Mouse (Mus musculus) midbrain, embryonic 14.5 days (tissue): ENCODE results near the gene Apol7b. TPM values are rescaled to one million over a fixed set of nuclear protein-coding genes. Genes with fewer than 3 reads are reported as not detected.
"Not testable (repeated sequence)": the region's sequence is repeated elsewhere in the genome, so short reads cannot be mapped to it uniquely, and the experiment has no call there.

ENCODE experiments used
- ATAC-seq: fragments of 200-750 bp; cut with Nextera tagmentation; 2 replicates; pipeline ENCODE4 v1.8.0; 2017; ENCODE audit warnings: moderate number of reproducible peaks, moderate library complexity; ENCODE audit not compliant: low FRiP score, low TSS enrichment
- DNase-seq: peaks from one replicate; pipeline ENCODE4 v3.0.0-alpha.2; 2015
- H3K27ac ChIP-seq: fragments of 300-500 bp; sonication (generic); replicated peaks from 2 replicates; pipeline ENCODE4 v1.5.1; 2014; ENCODE audit warnings: mild to moderate bottlenecking, low read depth, low read length, moderate library complexity
- H3K27me3 ChIP-seq: fragments of 300-500 bp; sonication (generic); 2 replicates; pipeline ENCODE4 v1.6.1; 2014; ENCODE audit warnings: low read length, control low read depth, mixed read lengths; ENCODE audit not compliant: control insufficient read depth, insufficient read depth
- H3K36me3 ChIP-seq: fragments of 300-500 bp; sonication (generic); 2 replicates; pipeline ENCODE4 v1.6.1; 2014; ENCODE audit warnings: low read length, control low read depth; ENCODE audit not compliant: control insufficient read depth, insufficient read depth
- H3K4me1 ChIP-seq: fragments of 300-500 bp; sonication (generic); 2 replicates; pipeline ENCODE4 v1.6.1; 2014; ENCODE audit warnings: mild to moderate bottlenecking, antibody characterized with exemption, low read length, control low read depth; ENCODE audit not compliant: control insufficient read depth, insufficient read depth
- H3K4me2 ChIP-seq: fragments of 300-500 bp; sonication (generic); 2 replicates; pipeline ENCODE4 v1.6.1; 2014; ENCODE audit warnings: mild to moderate bottlenecking, low read length, moderate library complexity
- H3K4me3 ChIP-seq: fragments of 300-500 bp; sonication (generic); replicated peaks from 2 replicates; pipeline ENCODE4 v1.5.1; 2014; ENCODE audit warnings: low read depth, low read length
- H3K9ac ChIP-seq: fragments of 300-500 bp; sonication (generic); replicated peaks from 2 replicates; pipeline ENCODE4 v1.6.1; 2014; ENCODE audit warnings: mild to moderate bottlenecking, low read length, moderate library complexity
- H3K9me3 ChIP-seq: fragments of 300-500 bp; sonication (generic); 2 replicates; pipeline ENCODE4 v1.6.1; 2016; ENCODE audit warnings: low read length, control low read depth, mixed read lengths; ENCODE audit not compliant: control insufficient read depth
- WGBS: fragments of 180-500 bp; shearing (Covaris S2); extraction: QIAGEN DNeasy Blood & Tissue Kit; methylation state at CpG from one replicate; pipeline ENCODE4 v1.1.7; 2014; 5-methylcytosine and 5-hydroxymethylcytosine counted together
- polyA plus RNA-seq: library from polyadenylated mRNA; unstranded; fragments of >200 nt; fragmentation: Nextera tagmentation; extraction: Ambion mirVana; gene quantifications from 2 replicates; pipeline ENCODE4 v1.2.1, GENCODE M21; 2014

Apol7b gene
- not detected in 2 replicates for polyA plus RNA-seq

- 91% methylated on average over 2 of the region's 2 CpGs for WGBS
- DNase-seq, H3K27ac ChIP-seq, ATAC-seq, H3K9me3 ChIP-seq, H3K27me3 ChIP-seq, H3K36me3 ChIP-seq, H3K4me2 ChIP-seq, H3K9ac ChIP-seq, H3K4me3 ChIP-seq, H3K4me1 ChIP-seq: not testable (repeated sequence)
Measured at GRCm38 (mm10) chr15:77447392-77447791, at the start of gene Apol7b. Gene Apol7b (minus strand): TSS chr15:77447492.

DNA sequence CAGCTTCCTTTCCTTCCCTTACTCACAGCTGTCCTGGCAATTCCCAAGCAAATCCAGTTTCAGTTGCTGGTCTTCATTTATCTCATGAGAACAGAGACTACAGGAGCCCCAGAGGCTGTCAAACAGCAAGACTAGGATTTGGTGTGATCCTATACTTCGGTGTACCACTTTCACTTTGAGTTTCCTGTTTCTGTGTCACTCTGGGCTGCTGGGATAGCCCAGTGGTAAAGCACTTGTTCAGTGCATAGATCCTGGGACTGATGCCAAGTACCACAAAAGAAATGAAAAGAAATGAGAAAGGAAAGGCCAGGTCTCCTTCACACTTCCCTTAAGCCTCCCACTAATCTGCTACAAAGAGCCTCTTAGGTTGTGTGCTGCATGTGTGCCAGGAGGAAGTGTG, 47.4 kb upstream of the Apol7b start:
- 64% methylated on average over 1 of the region's 1 CpGs for WGBS
- not testable (repeated sequence) for H3K27me3 ChIP-seq, H3K4me3 ChIP-seq, H3K27ac ChIP-seq, H3K4me1 ChIP-seq, H3K4me2 ChIP-seq, ATAC-seq, DNase-seq, H3K9ac ChIP-seq, H3K9me3 ChIP-seq, H3K36me3 ChIP-seq

- H3K27ac ChIP-seq, H3K9ac ChIP-seq, H3K36me3 ChIP-seq, DNase-seq, H3K4me1 ChIP-seq, H3K27me3 ChIP-seq, ATAC-seq, H3K4me2 ChIP-seq, H3K9me3 ChIP-seq, H3K4me3 ChIP-seq: not testable (repeated sequence)
- WGBS, result no CpG with 5 or more reads among the region's 1 CpGs
Measured at GRCm38 (mm10) chr15:77493181-77493580, 45.9 kb upstream of the Apol7b start.

DNA sequence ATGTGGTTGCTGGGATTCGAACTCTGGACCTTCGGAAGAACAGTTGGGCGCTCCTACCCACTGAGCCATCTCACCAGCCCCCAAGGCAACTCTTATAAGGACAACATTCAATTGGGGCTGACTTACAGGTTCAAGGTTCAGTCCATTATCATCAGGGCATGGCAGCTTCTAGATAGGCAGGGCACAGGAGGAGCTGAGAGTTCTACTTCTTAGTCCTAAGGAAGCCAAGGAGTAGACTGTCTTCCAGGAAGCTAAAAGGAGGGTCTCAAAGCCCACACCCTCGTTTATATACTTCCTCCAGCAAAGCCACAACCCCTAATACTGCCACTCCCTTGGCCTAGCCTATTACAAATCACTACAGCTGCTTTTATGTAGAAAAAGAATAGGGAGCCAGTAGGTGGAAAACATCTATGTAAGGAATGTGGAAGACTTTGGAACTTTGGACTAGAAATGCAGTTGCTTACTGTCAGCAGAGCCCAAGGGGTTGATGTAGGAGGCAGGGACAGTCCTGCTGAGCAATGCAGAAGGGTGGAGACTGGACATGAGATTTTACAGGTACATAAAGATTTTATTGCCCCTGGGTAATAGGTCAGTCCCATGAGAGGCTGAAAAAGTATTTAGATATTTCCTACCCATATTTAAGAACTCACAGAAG, 35.0 kb upstream of the Apol7b start:
- Histone ChIP-seq H3K9me3 (no peaks in the 10 kb centered on the region), H3K36me3 (no peaks in the 10 kb centered on the region), H3K27me3 (no peaks in the 10 kb centered on the region), H3K27ac (no peak overlapping the region), H3K4me2 (no peak overlapping the region), H3K4me1 (no peaks in the 10 kb centered on the region), H3K4me3 (no peak overlapping the region), H3K9ac (no peak overlapping the region)
- WGBS, result 74% methylated on average over 4 of the region's 4 CpGs
- DNase-seq (no peak), ATAC-seq (no peak)

GRCm38 (mm10) chr15:77476693-77477092, 29.4 kb upstream of the Apol7b start, which contains the start of gene Apol10a:
Gene Apol10a (plus strand): TSS chr15:77477047.
- H3K9ac ChIP-seq, H3K4me2 ChIP-seq, ATAC-seq, H3K9me3 ChIP-seq, DNase-seq, H3K27ac ChIP-seq, H3K36me3 ChIP-seq, H3K4me3 ChIP-seq, H3K4me1 ChIP-seq, H3K27me3 ChIP-seq: not testable (repeated sequence)
- WGBS, result 70% methylated on average over 2 of the region's 2 CpGs

GRCm38 (mm10) chr15:77474699-77475390, 27.6 kb upstream of the Apol7b start:
- H3K27me3 ChIP-seq, H3K4me1 ChIP-seq, H3K9me3 ChIP-seq, DNase-seq, H3K4me3 ChIP-seq, H3K9ac ChIP-seq, H3K27ac ChIP-seq, H3K36me3 ChIP-seq, H3K4me2 ChIP-seq, ATAC-seq: not testable (repeated sequence)
- WGBS, result 91% methylated on average over 7 of the region's 7 CpGs

GRCm38 (mm10) chr15:77449927-77450326, 2.6 kb upstream of the Apol7b start:
- H3K27ac ChIP-seq, H3K9ac ChIP-seq, DNase-seq, H3K4me3 ChIP-seq, H3K9me3 ChIP-seq, H3K4me1 ChIP-seq, H3K4me2 ChIP-seq, H3K27me3 ChIP-seq, ATAC-seq, H3K36me3 ChIP-seq: not testable (repeated sequence)
- WGBS, result 60% methylated on average over 10 of the region's 10 CpGs

GRCm38 (mm10) chr15:77445668-77446067, 1.6 kb downstream of the Apol7b start:
- not testable (repeated sequence) for H3K4me2 ChIP-seq, H3K9ac ChIP-seq, H3K4me3 ChIP-seq, H3K4me1 ChIP-seq, H3K36me3 ChIP-seq, H3K9me3 ChIP-seq, ATAC-seq, DNase-seq, H3K27me3 ChIP-seq, H3K27ac ChIP-seq
- WGBS, result 100% methylated on average over 1 of the region's 1 CpGs

DNA sequence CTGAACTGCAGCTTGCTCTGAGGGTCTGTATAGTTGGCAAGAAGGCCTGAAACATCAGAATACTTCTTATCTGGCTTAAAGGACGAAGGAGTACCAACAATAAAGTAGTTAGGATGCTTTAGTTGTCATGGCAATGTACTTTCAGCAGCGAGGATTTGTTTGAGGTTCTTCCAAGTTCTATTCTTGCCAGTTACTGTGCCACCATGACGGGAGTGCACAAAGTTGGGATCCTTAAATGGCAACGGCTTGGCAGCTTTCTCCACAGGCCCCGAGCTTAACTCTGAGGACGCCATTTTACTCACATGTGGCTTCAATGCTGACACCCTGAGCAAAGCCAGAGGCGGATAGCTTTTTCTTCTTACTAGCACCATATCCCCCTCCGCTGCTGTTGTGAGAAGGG, 2.5 kb downstream of the Apol7b start:
- WGBS, result 76% methylated on average over 8 of the region's 8 CpGs
- not testable (repeated sequence) for H3K36me3 ChIP-seq, H3K4me2 ChIP-seq, H3K4me1 ChIP-seq, H3K27ac ChIP-seq, H3K9ac ChIP-seq, ATAC-seq, H3K4me3 ChIP-seq, H3K27me3 ChIP-seq, H3K9me3 ChIP-seq
- peak; percentile 19 for DNase-seq
